Mouse (Mus musculus): ENCODE data around the gene Actn2. TPM values are rescaled to one million over a fixed set of nuclear protein-coding genes. Genes with fewer than 3 reads are reported as not detected.

Gene Actn2
- polyA plus RNA-seq, 2 experiments = 132 to 219 TPM

DNA sequence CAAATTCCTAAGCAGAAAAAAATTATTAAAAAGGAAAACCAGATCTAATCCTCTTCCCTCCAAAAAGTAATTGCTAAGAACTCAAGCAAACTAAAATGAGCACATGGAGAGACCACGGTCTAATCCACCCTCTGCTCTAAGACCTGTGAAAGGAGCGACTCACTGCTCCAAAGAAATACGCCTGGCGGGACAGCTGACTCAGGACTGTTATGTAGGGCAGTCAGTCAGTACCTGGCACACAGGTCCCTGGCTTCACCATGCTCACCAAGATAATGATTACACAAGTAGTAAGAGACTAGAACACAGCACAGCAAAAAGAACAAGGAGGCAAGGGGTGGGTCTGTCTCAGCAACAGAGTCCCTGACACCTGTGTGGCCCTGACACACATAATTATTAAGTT is 112.3 kb downstream of the Actn2 start:
- WGBS = 66% methylated on average over 4 of the region's 4 CpGs
- Histone ChIP-seq H3K9ac (ENCODE audit: low read depth, low read length, severe bottlenecking) (no peak overlapping the region), H3K27me3 (ENCODE audit: control insufficient read depth, insufficient read depth, low read length) (no peaks in the 10 kb centered on the region), H3K9me3 (ENCODE audit: control insufficient read depth, low read length) (no peaks in the 10 kb centered on the region), H3K4me3 (replicated peaks; ENCODE audit: low read length) (no peak overlapping the region), H3K4me1 (ENCODE audit: control insufficient read depth, insufficient read depth, low read length) (no peaks in the 10 kb centered on the region), H3K36me3 (ENCODE audit: control insufficient read depth, insufficient read depth, low read length) (peaks cover 61% of the 10 kb centered on the region), H3K4me2 (replicated peaks; ENCODE audit: low read depth, low read length, severe bottlenecking) (no peak overlapping the region), H3K27ac (replicated peaks; ENCODE audit: low read depth, low read length) (no peak overlapping the region)
- no peak for TF ChIP-seq POLR2A (IDR thresholded peaks at IDR 0.05; ENCODE audit: borderline replicate concordance, extremely low read depth, insufficient read depth, insufficient read length)
- no peak for DNase-seq (ENCODE audit: low spot score)
- ATAC-seq (ENCODE audit: low FRiP score, low read depth) = no peak

DNA sequence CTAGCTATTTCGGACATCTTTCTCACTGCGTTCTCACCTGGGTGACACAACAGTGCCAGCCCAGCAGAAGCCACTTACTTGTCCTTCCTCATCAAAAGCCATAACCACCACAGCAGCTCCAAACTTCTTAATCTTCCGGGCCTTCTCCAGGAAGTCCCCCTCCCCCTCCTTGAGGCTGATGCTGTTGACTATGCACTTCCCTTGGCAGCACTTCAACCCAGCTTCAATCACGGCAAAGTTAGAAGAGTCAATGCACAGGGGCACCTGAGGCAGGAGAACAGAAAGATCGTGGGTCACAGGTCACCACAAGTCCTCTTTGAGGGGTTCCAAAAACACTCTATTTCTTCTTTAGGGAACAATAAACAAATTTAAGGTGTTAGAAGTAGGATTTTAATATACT is 113.0 kb downstream of the Actn2 start:
- Histone ChIP-seq H3K9me3 (ENCODE audit: control insufficient read depth, low read length) (no peaks in the 10 kb centered on the region), H3K4me2 (replicated peaks; ENCODE audit: low read depth, low read length, severe bottlenecking) (no peak overlapping the region), H3K9ac (ENCODE audit: low read depth, low read length, severe bottlenecking) (no peak overlapping the region), H3K27ac (replicated peaks; ENCODE audit: low read depth, low read length) (no peak overlapping the region), H3K36me3 (ENCODE audit: control insufficient read depth, insufficient read depth, low read length) (peaks cover 57% of the 10 kb centered on the region), H3K27me3 (ENCODE audit: control insufficient read depth, insufficient read depth, low read length) (no peaks in the 10 kb centered on the region), H3K4me3 (replicated peaks; ENCODE audit: low read length) (no peak overlapping the region), H3K4me1 (ENCODE audit: control insufficient read depth, insufficient read depth, low read length) (no peaks in the 10 kb centered on the region)
- no peak for ATAC-seq (ENCODE audit: low FRiP score, low read depth)
- WGBS = 75% methylated on average over 5 of the region's 5 CpGs
- no peak for DNase-seq (ENCODE audit: low spot score)
- no peak for TF ChIP-seq POLR2A (IDR thresholded peaks at IDR 0.05; ENCODE audit: borderline replicate concordance, extremely low read depth, insufficient read depth, insufficient read length)

Other genes with a start within 250 kb of the Actn2 start
- gene Ryr2, start 233.8 kb downstream of the Actn2 start, polyA plus RNA-seq (2012; rRNA removed) = 0.58 and 0.79 TPM in 2 replicates
- 0.37 and 0.55 TPM in 2 replicates for gene Ryr2, start 233.8 kb downstream of the Actn2 start, polyA plus RNA-seq (2014; fragmentation: Nextera tagmentation; extraction: Ambion mirVana)
- 15.9 and 16.5 TPM in 2 replicates for gene Mtr, start 82.6 kb downstream of the Actn2 start, polyA plus RNA-seq (2012; rRNA removed)
- 19.9 and 21.4 TPM in 2 replicates for gene Mtr, start 82.6 kb downstream of the Actn2 start, polyA plus RNA-seq (2014; fragmentation: Nextera tagmentation; extraction: Ambion mirVana)
- 26.1 and 29.9 TPM in 2 replicates for gene Heatr1, start 54.3 kb upstream of the Actn2 start, polyA plus RNA-seq (2012; rRNA removed)
- 21.3 and 25.0 TPM in 2 replicates for gene Heatr1, start 54.3 kb upstream of the Actn2 start, polyA plus RNA-seq (2014; fragmentation: Nextera tagmentation; extraction: Ambion mirVana)
- gene Lgals8, start 124.2 kb upstream of the Actn2 start, polyA plus RNA-seq (2012; rRNA removed) = 27.5 and 29.1 TPM in 2 replicates
- 19.9 and 21.6 TPM in 2 replicates for gene Lgals8, start 124.2 kb upstream of the Actn2 start, polyA plus RNA-seq (2014; fragmentation: Nextera tagmentation; extraction: Ambion mirVana)
- gene Edaradd, start 179.7 kb upstream of the Actn2 start, polyA plus RNA-seq (2012; rRNA removed) = 1.5 and 1.7 TPM in 2 replicates
- 3.8 and 4.5 TPM in 2 replicates for gene Edaradd, start 179.7 kb upstream of the Actn2 start, polyA plus RNA-seq (2014; fragmentation: Nextera tagmentation; extraction: Ambion mirVana)
- 3.1 and 3.4 TPM in 2 replicates for gene Ero1lb, start 225.1 kb upstream of the Actn2 start, polyA plus RNA-seq (2012; rRNA removed)
- gene Ero1lb, start 225.1 kb upstream of the Actn2 start, polyA plus RNA-seq (2014; fragmentation: Nextera tagmentation; extraction: Ambion mirVana) = 5.9 and 6.4 TPM in 2 replicates

All from limb, embryonic 14.5 days (tissue).